Mouse (Mus musculus) CH12.LX (cell line): ENCODE measurements around the gene Lrrc23. TPM values are rescaled to one million over a fixed set of nuclear protein-coding genes. Genes with fewer than 3 reads are reported as not detected.

ENCODE experiments used
- DNase-seq: peaks from one replicate; pipeline ENCODE4 v3.0.0-alpha.2; 2013; ENCODE audit errors: extremely low read depth
- H3K27ac ChIP-seq: 2 replicates; pipeline ENCODE4 v1.5.1; 2012; ENCODE audit warnings: low read depth, mild to moderate bottlenecking, control low read depth, moderate library complexity; ENCODE audit not compliant: insufficient read depth
- H3K27me3 ChIP-seq: replicated peaks from 2 replicates; pipeline ENCODE3; 2012; ENCODE audit warnings: inconsistent platforms
- H3K36me3 ChIP-seq, 2 experiments: replicated peaks in 1 of 2; 2 replicates each; pipeline versions ENCODE3 to v1.6.1; 2012; ENCODE audit warnings: inconsistent platforms in 1 of 2, low read length in 1 of 2, mild to moderate bottlenecking in 1 of 2, mixed read lengths in 1 of 2, moderate library complexity in 1 of 2; ENCODE audit not compliant: control insufficient read depth in 1 of 2, insufficient read depth in 1 of 2
- H3K4me1 ChIP-seq, 2 experiments: 2 replicates each; pipeline ENCODE4 v1.6.1; 2012; ENCODE audit warnings: inconsistent platforms in 1 of 2, moderate library complexity in 1 of 2; ENCODE audit not compliant: insufficient read depth in 2 of 2, control insufficient read depth in 1 of 2
- H3K4me2 ChIP-seq: 2 replicates; pipeline ENCODE4 v1.6.1; 2012; ENCODE audit warnings: low read depth, mild to moderate bottlenecking, control low read depth; ENCODE audit not compliant: poor library complexity, insufficient read depth, severe bottlenecking
- H3K4me3 ChIP-seq, 3 experiments: fragments of 150-350 bp in 1 of 3; sonication (generic) in 1 of 3; replicated peaks in 1 of 3; 2 replicates each; pipeline versions ENCODE3 to v1.5.1; 2011 to 2012; ENCODE audit warnings: low read depth in 2 of 3, low read length in 2 of 3, mild to moderate bottlenecking in 2 of 3, moderate library complexity in 2 of 3, control low read depth in 1 of 3, improper control_type of control experiment in 1 of 3, inconsistent platforms in 1 of 3, mixed read lengths in 1 of 3; ENCODE audit not compliant: poor library complexity in 1 of 3
- H3K79me2 ChIP-seq: replicated peaks from 2 replicates; pipeline ENCODE4 v1.6.1; 2012; ENCODE audit warnings: mild to moderate bottlenecking, moderate library complexity; ENCODE audit not compliant: control insufficient read depth, poor library complexity, insufficient read depth, severe bottlenecking; ENCODE audit errors: extremely low read depth
- H3K9ac ChIP-seq: 2 replicates; pipeline ENCODE4 v1.6.1; 2012; ENCODE audit warnings: low read depth, mild to moderate bottlenecking, control low read depth, moderate library complexity; ENCODE audit not compliant: insufficient read depth
- H3K9me3 ChIP-seq: replicated peaks from 2 replicates; pipeline ENCODE3; 2012; ENCODE audit warnings: low read length, inconsistent platforms, mixed read lengths
- CHD1 ChIP-seq: IDR thresholded peaks from 2 replicates; pipeline ENCODE4 v1.6.1; 2012; ENCODE audit warnings: low read depth, low read length, improper control_type of control experiment, inconsistent platforms
- ELF1 ChIP-seq: IDR thresholded peaks from 2 replicates; pipeline ENCODE4 v1.6.1; 2014; ENCODE audit warnings: low read depth, mild to moderate bottlenecking, inconsistent platforms, low read length, improper control_type of control experiment
- IRF4 ChIP-seq: IDR thresholded peaks from 2 replicates; pipeline ENCODE4 v1.6.1; 2014; ENCODE audit warnings: low read depth, mild to moderate bottlenecking, inconsistent platforms, low read length, improper control_type of control experiment
- MYC ChIP-seq: IDR thresholded peaks from 2 replicates; pipeline ENCODE4 v1.6.1; 2011; ENCODE audit warnings: low read depth, mild to moderate bottlenecking, improper control_type of control experiment, low read length
- POLR2AphosphoS2 ChIP-seq: IDR thresholded peaks from 2 replicates; pipeline ENCODE4 v1.6.1; 2011; ENCODE audit warnings: low read depth, low read length, improper control_type of control experiment
- SIN3A ChIP-seq: IDR thresholded peaks from 2 replicates; pipeline ENCODE4 v1.6.1; 2012; ENCODE audit warnings: low read length, improper control_type of control experiment, inconsistent platforms
- TCF12 ChIP-seq: IDR thresholded peaks from 2 replicates; pipeline ENCODE4 v1.6.1; 2014; ENCODE audit warnings: low read depth, mild to moderate bottlenecking, inconsistent platforms, low read length, improper control_type of control experiment
- UBTF ChIP-seq: IDR thresholded peaks from 2 replicates; pipeline ENCODE4 v1.6.1; 2012; ENCODE audit warnings: low read depth, mild to moderate bottlenecking, inconsistent platforms, low read length, improper control_type of control experiment, moderate library complexity
- USF1 ChIP-seq: IDR thresholded peaks from 2 replicates; pipeline ENCODE4 v1.6.1; 2014; ENCODE audit warnings: low read depth, mild to moderate bottlenecking, inconsistent platforms, low read length, improper control_type of control experiment
- USF2 ChIP-seq: conservative IDR thresholded peaks from 2 replicates; pipeline ENCODE4 v1.6.1; 2011; ENCODE audit warnings: low read depth, low read length, improper control_type of control experiment
- ZC3H11A ChIP-seq: IDR thresholded peaks from 2 replicates; pipeline ENCODE4 v1.6.1; 2012; ENCODE audit warnings: low read depth, mild to moderate bottlenecking, inconsistent platforms, low read length, improper control_type of control experiment
- ZMIZ1 ChIP-seq: IDR thresholded peaks from 2 replicates; pipeline ENCODE4 v1.6.1; 2012; ENCODE audit warnings: low read depth, mild to moderate bottlenecking, inconsistent platforms, low read length, improper control_type of control experiment
- dilution Hi-C: fragments of 300-500 bp; cut with MboI; formaldehyde crosslinking; loops from 2 replicates; pipeline ENCODE4 v1.14.3; 2020; ENCODE audit warnings: low sequenced_read_pairs; ENCODE audit not compliant: extremely low pct_unique_long_range_greater_than_20kb, extremely low pct_ligation_motif_present
- in situ Hi-C: fragments of 300-500 bp; cut with MboI; formaldehyde crosslinking; loops from 3 replicates; pipeline ENCODE4 v1.14.3; 2019; ENCODE audit warnings: low sequenced_read_pairs, low pct_ligation_motif_present, low pct_unique_long_range_greater_than_20kb, mixed read lengths
- polyA plus RNA-seq: library from polyadenylated mRNA; unstranded; fragments of >175 nt; gene quantifications from 2 replicates; pipeline ENCODE4 v1.2.1, GENCODE M21; 2012; ENCODE audit warnings: low read depth; ENCODE audit not compliant: insufficient read length
- total RNA-seq, 2 experiments: library from RNA; depleted of rRNA; stranded (reverse); fragments of 300-350 nt in 1 of 2; fragments of >200 nt in 1 of 2; gene quantifications; 2 replicates each; pipeline ENCODE4 v1.2.3; 2012 to 2014

Gene Lrrc23
- total and polyA plus RNA-seq, 3 experiments = 0.20 TPM; not detected in 2

DNA sequence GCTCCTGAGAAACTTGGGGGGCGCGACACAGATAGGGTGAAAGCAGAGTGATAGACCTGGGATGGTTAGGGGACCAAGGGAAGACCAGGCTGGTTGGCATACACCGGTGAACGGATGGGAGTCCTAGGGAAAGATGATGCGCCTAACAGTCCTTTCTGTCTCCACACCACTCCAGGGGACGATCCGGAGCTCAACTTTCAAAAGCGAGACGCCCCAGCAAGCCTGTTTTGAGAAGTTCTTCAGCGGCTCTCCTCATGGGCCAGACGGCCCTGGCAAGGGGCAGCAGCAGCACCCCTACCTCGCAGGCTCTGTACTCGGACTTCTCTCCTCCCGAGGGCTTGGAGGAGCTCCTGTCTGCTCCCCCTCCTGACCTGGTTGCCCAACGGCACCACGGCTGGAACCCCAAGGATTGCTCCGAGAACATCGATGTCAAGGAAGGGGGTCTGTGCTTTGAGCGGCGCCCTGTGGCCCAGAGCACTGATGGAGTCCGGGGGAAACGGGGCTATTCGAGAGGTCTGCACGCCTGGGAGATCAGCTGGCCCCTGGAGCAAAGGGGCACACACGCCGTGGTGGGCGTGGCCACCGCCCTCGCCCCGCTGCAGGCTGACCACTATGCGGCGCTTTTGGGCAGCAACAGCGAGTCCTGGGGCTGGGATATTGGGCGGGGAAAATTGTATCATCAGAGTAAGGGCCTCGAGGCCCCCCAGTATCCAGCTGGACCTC, 29.7 kb upstream of the Lrrc23 start (continued):
- TF ChIP-seq CHD1 = no peak
- TF ChIP-seq MYC = peak; percentile 25; the same call in 1 of the 2 replicates
- TF ChIP-seq USF1 = no peak
- TF ChIP-seq SIN3A = peak; percentile 37; the same call in 1 of the 2 replicates

GRCm38 (mm10) chr6:124808358-124809012, 29.0 kb upstream of the Lrrc23 start, which contains the start of gene Spsb2:
Gene Spsb2 (plus strand): TSS chr6:124808661.
- H3K27me3 ChIP-seq = no peaks in the 10 kb centered on the region
- peaks cover 0 to 46% of the 10 kb centered on the region in 2 experiments; a peak in 2 of 4 replicates for H3K4me1 ChIP-seq
- no peak for DNase-seq
- 0 out of 2 replicates have a peak, but pooled peaks have one; percentile 11 for TF ChIP-seq TCF12
- TF ChIP-seq ELF1 = peak; percentile 48
- TF ChIP-seq ZMIZ1 = no peak
- peak within 1 kb of the TSS in 2 of 3 experiments; percentile 30 to 66 for H3K4me3 ChIP-seq
- peak within 1 kb of the TSS; percentile 26 for H3K4me2 ChIP-seq
- peaks cover 19% of the 10 kb centered on the region for H3K79me2 ChIP-seq
- peaks cover 2% of the 10 kb centered on the region for H3K9me3 ChIP-seq
- H3K27ac ChIP-seq = peak within 1 kb of the TSS; percentile 47
- peak within 1 kb of the TSS; percentile 62 for H3K9ac ChIP-seq
- in situ Hi-C loops = no loop called here
- dilution Hi-C loops = no loop called here
- H3K36me3 ChIP-seq = peaks cover 23 to 52% of the 10 kb centered on the region in 2 experiments

DNA sequence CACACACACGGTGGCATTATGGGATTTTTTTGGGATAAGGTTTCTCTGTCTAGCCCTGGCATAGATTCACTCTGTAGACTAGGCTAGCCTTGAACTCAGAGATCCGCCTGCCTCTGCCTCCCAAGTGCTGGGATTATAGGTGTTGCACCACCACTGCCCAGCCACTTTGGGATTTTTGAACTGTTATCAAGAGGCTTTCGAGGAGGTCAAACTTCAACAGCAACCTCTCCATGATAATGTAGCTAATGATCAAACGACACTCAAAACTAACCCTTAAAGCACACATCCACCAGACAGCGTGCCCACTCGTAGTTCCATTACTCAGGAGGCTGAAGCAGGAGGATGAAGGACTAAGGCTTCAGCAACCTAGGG, 28.4 kb upstream of the Lrrc23 start:
- H3K79me2 ChIP-seq = peaks cover 14% of the 10 kb centered on the region
- TF ChIP-seq POLR2AphosphoS2 (no peak), ZC3H11A (no peak), UBTF (no peak), USF2 (no peak), IRF4 (no peak)
- peaks cover 0 to 46% of the 10 kb centered on the region in 2 experiments; a peak in 2 of 4 replicates for H3K4me1 ChIP-seq
- no peak overlapping the region for H3K4me3 ChIP-seq
- no peaks in the 10 kb centered on the region for H3K27me3 ChIP-seq
- peaks cover 4% of the 10 kb centered on the region for H3K9me3 ChIP-seq
- dilution Hi-C loops = no loop called here
- no peak overlapping the region for H3K9ac ChIP-seq
- in situ Hi-C loops = no loop called here
- peak overlapping the region; percentile 17; the same call in 1 of the 2 replicates for H3K4me2 ChIP-seq
- no peak for DNase-seq
- H3K27ac ChIP-seq = no peak overlapping the region
- peaks cover 23 to 52% of the 10 kb centered on the region in 2 experiments for H3K36me3 ChIP-seq
